Comparison of ENCODE assay signal across 8 mouse cellular contexts in the genomic region with DNA sequence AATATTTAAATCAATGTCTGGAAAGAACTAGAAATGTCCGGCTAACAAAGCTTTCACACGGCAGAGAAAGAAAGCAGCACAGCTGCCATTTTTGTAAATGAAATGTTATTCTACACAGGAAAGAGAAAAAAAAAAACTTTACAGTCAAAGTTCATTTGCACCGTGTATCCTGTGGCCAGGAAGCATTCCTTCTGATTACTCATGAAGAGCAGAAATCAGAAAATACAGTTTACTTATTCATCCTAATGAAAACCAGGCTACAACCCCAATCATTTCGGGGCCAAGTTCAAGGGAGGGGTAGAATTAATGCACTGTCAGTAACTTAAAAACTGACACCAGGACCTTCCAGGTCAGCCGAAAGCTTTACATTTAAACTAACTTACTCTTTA. TPM values are rescaled to one million over a fixed set of nuclear protein-coding genes. Genes with fewer than 3 reads are reported as not detected.
A peak's percentile ranks its signal among the peaks of the same experiment; 100 is the strongest.
DNase-seq lines count a peak whose midpoint lies in the region; ATAC-seq and TF ChIP-seq lines count a peak whose summit lies in the region.

No protein-coding gene starts in this region.

- no peaks in the 10 kb centered on the region for H3K27me3 ChIP-seq in CH12.LX (replicated peaks)
- no peaks in the 10 kb centered on the region for H3K27me3 ChIP-seq in heart, embryonic 15.5 days
- H3K27me3 ChIP-seq in liver, embryonic 14.5 days (ENCODE audit: control insufficient read depth, insufficient read depth, low read length), result no peaks in the 10 kb centered on the region
- H3K27me3 ChIP-seq in thymus, adult 2 months (ENCODE audit: control insufficient read depth, insufficient read depth, low read length), result no peaks in the 10 kb centered on the region

- no peak for TF ChIP-seq RAD21 in CH12.LX (IDR thresholded peaks at IDR 0.05; ENCODE audit: low read depth, low read length)

- TF ChIP-seq CTCF in CH12.LX (conservative IDR thresholded peaks at IDR 0.05 in 1 of 2, IDR thresholded peaks at IDR 0.05 in 1 of 2; ENCODE audit: low read depth in 2 of 2, low read length in 2 of 2), result no peak
- no peak for TF ChIP-seq CTCF in liver, embryonic 14.5 days (IDR thresholded peaks at IDR 0.05; ENCODE audit: low read depth)
- TF ChIP-seq CTCF in thymus, adult 2 months (IDR thresholded peaks at IDR 0.05; ENCODE audit: borderline replicate concordance, control insufficient read depth, extremely low read depth, insufficient read depth, low read length, poor library complexity), result no peak

- peak overlapping the region; percentile 75 for H3K9ac ChIP-seq in CH12.LX (ENCODE audit: insufficient read depth, low read depth)
- H3K9ac ChIP-seq in heart, embryonic 15.5 days, result peak overlapping the region; percentile 93
- H3K9ac ChIP-seq in liver, embryonic 14.5 days (replicated peaks), result peak overlapping the region; percentile 100

- TF ChIP-seq POLR2A in CH12.LX (IDR thresholded peaks at IDR 0.05; ENCODE audit: low read depth, low read length), result no peak
- TF ChIP-seq POLR2A in thymus, adult 2 months (IDR thresholded peaks at IDR 0.05; ENCODE audit: control insufficient read depth, extremely low read depth, insufficient read depth, low read length, poor library complexity), result no peak

- in situ Hi-C loops in CH12.LX (cut with MboI; ENCODE audit: low pct_ligation_motif_present, low pct_unique_long_range_greater_than_20kb, low sequenced_read_pairs), result loop anchor here (10.0 kb wide), 1 partner anchor 62 kb away; no protein-coding TSS in a partner anchor

- H3K36me3 ChIP-seq in CH12.LX (replicated peaks in 1 of 2; ENCODE audit: control insufficient read depth in 1 of 2, insufficient read depth in 1 of 2, low read length in 1 of 2), result peaks cover 3 to 33% of the 10 kb centered on the region in 2 experiments
- no peaks in the 10 kb centered on the region for H3K36me3 ChIP-seq in heart, embryonic 15.5 days
- H3K36me3 ChIP-seq in liver, embryonic 14.5 days (replicated peaks; ENCODE audit: control insufficient read depth, insufficient read depth, low read depth), result peaks cover 13% of the 10 kb centered on the region
- no peaks in the 10 kb centered on the region for H3K36me3 ChIP-seq in thymus, adult 2 months (ENCODE audit: control insufficient read depth, insufficient read depth, low read length)

- dilution Hi-C loops in CH12.LX (cut with MboI; ENCODE audit: extremely low pct_ligation_motif_present, extremely low pct_unique_long_range_greater_than_20kb, low sequenced_read_pairs), result no loop called here

- H3K9me3 ChIP-seq in CH12.LX (replicated peaks; ENCODE audit: low read length), result no peaks in the 10 kb centered on the region
- H3K9me3 ChIP-seq in heart, embryonic 15.5 days (replicated peaks), result no peaks in the 10 kb centered on the region
- no peaks in the 10 kb centered on the region for H3K9me3 ChIP-seq in liver, embryonic 14.5 days (ENCODE audit: control insufficient read depth, low read length)

- peak overlapping the region; percentile 86 for H3K4me2 ChIP-seq in CH12.LX (ENCODE audit: insufficient read depth, low read depth, poor library complexity, severe bottlenecking)
- H3K4me2 ChIP-seq in heart, embryonic 15.5 days, result peak overlapping the region; percentile 89
- peak overlapping the region; percentile 70 for H3K4me2 ChIP-seq in liver, embryonic 14.5 days (ENCODE audit: low read depth)

- no peak overlapping the region for H3K27ac ChIP-seq in CH12.LX (ENCODE audit: insufficient read depth, low read depth)
- peak overlapping the region; percentile 99 for H3K27ac ChIP-seq in heart, embryonic 15.5 days
- peak overlapping the region; percentile 99 for H3K27ac ChIP-seq in liver, embryonic 14.5 days
- no peak overlapping the region; the same call in 1 of the 2 replicates for H3K27ac ChIP-seq in thymus, adult 2 months (ENCODE audit: control insufficient read depth, insufficient read depth, low read length)

- peaks cover 58% of the 10 kb centered on the region for H3K79me2 ChIP-seq in CH12.LX (replicated peaks; ENCODE audit: control insufficient read depth, extremely low read depth, insufficient read depth, poor library complexity, severe bottlenecking)

- H3K4me1 ChIP-seq in CH12.LX (ENCODE audit: control insufficient read depth in 1 of 2, insufficient read depth in 2 of 2), result peaks cover 6 to 60% of the 10 kb centered on the region in 2 experiments
- peaks cover 60% of the 10 kb centered on the region for H3K4me1 ChIP-seq in heart, embryonic 15.5 days (replicated peaks)
- peaks cover 51 to 55% of the 10 kb centered on the region in 2 experiments for H3K4me1 ChIP-seq in liver, embryonic 14.5 days (replicated peaks; ENCODE audit: control insufficient read depth in 2 of 2, insufficient read depth in 2 of 2, low read length in 1 of 2)
- H3K4me1 ChIP-seq in thymus, adult 2 months (replicated peaks; ENCODE audit: control insufficient read depth, insufficient read depth, low read length), result peaks cover 19% of the 10 kb centered on the region

- no peak for ATAC-seq in heart, embryonic 15.5 days (replicated peaks; ENCODE audit: insufficient number of reproducible peaks, insufficient read depth, low FRiP score, low read depth)
- ATAC-seq in liver, embryonic 14.5 days (ENCODE audit: insufficient read depth), result no peak

- WGBS in heart, embryonic 15.5 days, result 21% methylated on average over 5 of the region's 5 CpGs
- 13% methylated on average over 5 of the region's 5 CpGs for WGBS in liver, embryonic 14.5 days (ENCODE audit: insufficient replicate concordance)
- WGBS in thymus, adult 2 months, result 21% methylated on average over 5 of the region's 5 CpGs

- TF ChIP-seq EP300 in CH12.LX (IDR thresholded peaks at IDR 0.05; ENCODE audit: low read length), result no peak
- no peak for TF ChIP-seq EP300 in liver, embryonic 14.5 days (IDR thresholded peaks at IDR 0.05; ENCODE audit: low read depth)

- H3K4me3 ChIP-seq in CH12.LX (replicated peaks in 1 of 3; ENCODE audit: low read depth in 2 of 3, low read length in 2 of 3, poor library complexity in 1 of 3), result peak overlapping the region; percentile 86 to 97 (median 94)
- peak overlapping the region; percentile 92 for H3K4me3 ChIP-seq in heart, embryonic 15.5 days
- H3K4me3 ChIP-seq in liver, embryonic 14.5 days (ENCODE audit: insufficient read depth in 1 of 2, low read depth in 2 of 2, low read length in 2 of 2), result peak overlapping the region; percentile 65 to 89
- H3K4me3 ChIP-seq in thymus, adult 2 months (ENCODE audit: control insufficient read depth, insufficient read depth, low read length), result no peak overlapping the region

- DNase-seq in embryo, embryonic 10.5 days (ENCODE audit: low spot score), result peak; percentile 31
- no peak for DNase-seq in embryo, embryonic 10 days (ENCODE audit: low spot score)
- no peak for DNase-seq in CH12.LX (ENCODE audit: extremely low read depth)
- DNase-seq in liver, embryonic 14.5 days (ENCODE audit: low read depth in 3 of 3, low spot score in 3 of 3), result no peak
- DNase-seq in right cerebral cortex, postnatal 25 days, result no peak
- no peak for DNase-seq in thymus, adult 2 months
- DNase-seq in cerebellum, adult 9-11 months, result no peak

TF ChIP-seq in CH12.LX, 34 proteins besides CTCF, POLR2A, EP300 and RAD21 (continues in another document):
- TF ChIP-seq NRF1 (IDR thresholded peaks at IDR 0.05; ENCODE audit: low read depth, low read length), result no peak
- TF ChIP-seq IRF4 (IDR thresholded peaks at IDR 0.05; ENCODE audit: low read depth, low read length), result no peak
- no peak for TF ChIP-seq POLR2AphosphoS2 (IDR thresholded peaks at IDR 0.05; ENCODE audit: low read depth, low read length)
- TF ChIP-seq SMC3 (IDR thresholded peaks at IDR 0.05; ENCODE audit: low read depth, low read length), result no peak
- no peak for TF ChIP-seq ZMIZ1 (IDR thresholded peaks at IDR 0.05; ENCODE audit: low read depth, low read length)
- no peak for TF ChIP-seq USF2 (conservative IDR thresholded peaks at IDR 0.05; ENCODE audit: low read depth, low read length)
- no peak for TF ChIP-seq MXI1 (IDR thresholded peaks at IDR 0.05; ENCODE audit: low read depth, low read length)
- peak; percentile 36; the same call in 1 of the 2 replicates for TF ChIP-seq HCFC1 (IDR thresholded peaks at IDR 0.05; ENCODE audit: low read depth, low read length)
- TF ChIP-seq UBTF (IDR thresholded peaks at IDR 0.05; ENCODE audit: low read depth, low read length), result no peak
- no peak for TF ChIP-seq ETS1 (conservative IDR thresholded peaks at IDR 0.05; ENCODE audit: low read depth, low read length)
- no peak; the same call in 1 of the 2 replicates for TF ChIP-seq SIN3A (IDR thresholded peaks at IDR 0.05; ENCODE audit: low read length)
- TF ChIP-seq ZC3H11A (IDR thresholded peaks at IDR 0.05; ENCODE audit: low read depth, low read length), result no peak
- TF ChIP-seq TCF12 (IDR thresholded peaks at IDR 0.05; ENCODE audit: low read depth, low read length), result no peak
- no peak for TF ChIP-seq MYC (IDR thresholded peaks at IDR 0.05; ENCODE audit: low read depth, low read length)
- TF ChIP-seq ZNF384 (IDR thresholded peaks at IDR 0.05; ENCODE audit: low read depth, low read length), result peak; percentile 76
- no peak for TF ChIP-seq CHD2 (IDR thresholded peaks at IDR 0.05; ENCODE audit: low read length)
- TF ChIP-seq PAX5 (IDR thresholded peaks at IDR 0.05; ENCODE audit: low read length), result no peak
- peak; percentile 64; the same call in 1 of the 2 replicates for TF ChIP-seq CHD1 (IDR thresholded peaks at IDR 0.05; ENCODE audit: low read depth, low read length)
- no peak for TF ChIP-seq USF1 (IDR thresholded peaks at IDR 0.05; ENCODE audit: low read depth, low read length)
- no peak for TF ChIP-seq MEF2A (IDR thresholded peaks at IDR 0.05; ENCODE audit: borderline replicate concordance, low read depth, low read length)
- no peak for TF ChIP-seq GABPA (IDR thresholded peaks at IDR 0.05; ENCODE audit: insufficient replicate concordance, low read depth, low read length)

RNA-seq across cellular contexts. Expression of gene Nfe2l2, which starts 1.9 kb away (rescaled TPM):
- total RNA-seq in CH12.LX (2012; rRNA removed), result 11.6 and 13.9 TPM in 2 replicates
- 21.7 and 23.3 TPM in 2 replicates for total RNA-seq in CH12.LX (2014; rRNA removed)
- 32.6 and 35.5 TPM in 2 replicates for polyA plus RNA-seq in CH12.LX (2012; ENCODE audit: insufficient read length, low read depth)
- polyA plus RNA-seq in heart, embryonic 15.5 days (2015; fragmentation: Nextera tagmentation; extraction: Ambion mirVana), result 49.4 and 52.0 TPM in 2 replicates
- polyA plus RNA-seq in liver, embryonic 14.5 days (2012; rRNA removed), result 24.7 and 30.4 TPM in 2 replicates
- 40.0 and 42.2 TPM in 2 replicates for polyA plus RNA-seq in liver, embryonic 14.5 days (2014; fragmentation: Nextera tagmentation; extraction: Ambion mirVana)
- 38.4 and 42.2 TPM in 2 replicates for polyA plus RNA-seq in thymus, adult 2 months (2012; rRNA removed)

RNA-seq across cellular contexts. Expression of gene Hnrnpa3, which starts 43.5 kb away (rescaled TPM):
- 83.1 and 105 TPM in 2 replicates for total RNA-seq in CH12.LX (2012; rRNA removed)
- total RNA-seq in CH12.LX (2014; rRNA removed), result 229 and 278 TPM in 2 replicates
- polyA plus RNA-seq in CH12.LX (2012; ENCODE audit: insufficient read length, low read depth), result 373 and 540 TPM in 2 replicates
- 170 and 171 TPM in 2 replicates for polyA plus RNA-seq in heart, embryonic 15.5 days (2015; fragmentation: Nextera tagmentation; extraction: Ambion mirVana)
- polyA plus RNA-seq in liver, embryonic 14.5 days (2012; rRNA removed), result 189 and 409 TPM in 2 replicates
- polyA plus RNA-seq in liver, embryonic 14.5 days (2014; fragmentation: Nextera tagmentation; extraction: Ambion mirVana), result 85.0 and 93.4 TPM in 2 replicates
- polyA plus RNA-seq in thymus, adult 2 months (2012; rRNA removed), result 45.4 and 47.2 TPM in 2 replicates

Comparison
In these comparisons a context has a peak if more than half of its experiments do, and no peak if none do; other contexts are left out.
1. H3K27ac ChIP-seq: peak in heart, embryonic 15.5 days (single experiment) and liver, embryonic 14.5 days (single experiment); none in CH12.LX (single experiment) and thymus, adult 2 months (single experiment).
2. Peak in every context shown above with its lines, with median percentiles within 50 percentile points of each other: H3K4me2 ChIP-seq and H3K9ac ChIP-seq.